Comparison of ENCODE assay signal across 14 mouse cellular contexts in the genomic region with DNA sequence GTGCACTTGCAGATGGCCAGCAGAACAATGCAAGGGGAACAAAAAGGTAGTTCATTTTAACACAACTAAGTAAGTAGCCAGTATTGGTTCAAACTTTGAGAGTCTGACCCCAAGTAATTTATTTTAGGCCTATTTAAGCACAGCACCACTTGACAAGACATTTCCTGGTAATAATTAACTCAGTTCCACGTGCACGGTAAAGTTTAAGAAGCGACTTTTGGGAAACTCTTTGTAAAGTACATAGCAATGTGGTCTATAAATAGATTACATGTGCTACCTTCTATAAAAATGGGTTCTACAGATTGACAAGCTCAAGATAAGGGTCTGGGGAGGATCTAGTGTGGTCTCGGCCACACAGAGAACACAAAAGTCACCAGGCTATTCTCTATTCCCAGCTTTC. TPM values are rescaled to one million over a fixed set of nuclear protein-coding genes. Genes with fewer than 3 reads are reported as not detected.
A peak's percentile ranks its signal among the peaks of the same experiment; 100 is the strongest.
DNase-seq lines count a peak whose midpoint lies in the region; ATAC-seq lines count a peak whose summit lies in the region.
"Had no signal": no experiment of that assay in that cellular context is flagged by ENCODE, and none has a peak within 500 bp of the region (broad histone marks: within the 10 kb centered on the region; RNA-seq: fewer than 3 reads in every experiment).

No protein-coding gene starts in this region.

- no peak for DNase-seq in heart, postnatal 25 days (ENCODE audit: low spot score)
- DNase-seq in midbrain, embryonic 10.5 days (ENCODE audit: low spot score): no peak
- peak; percentile 25 for DNase-seq in kidney, postnatal 14 days
- no peak for DNase-seq in spleen, postnatal 10 days (ENCODE audit: low spot score in 2 of 2)
- DNase-seq: adrenal gland, adult 2 months; cerebellum, postnatal 14 days; forebrain, postnatal 0 days; lung, adult 2 months; spleen, adult 18-20 months had no signal

- no peaks in the 10 kb centered on the region for H3K27me3 ChIP-seq in heart, embryonic 16.5 days (ENCODE audit: control insufficient read depth, insufficient read depth, low read length)
- H3K27me3 ChIP-seq in midbrain, embryonic 10.5 days (ENCODE audit: low read depth, poor library complexity, severe bottlenecking): no peaks in the 10 kb centered on the region
- no peaks in the 10 kb centered on the region for H3K27me3 ChIP-seq in midbrain, embryonic 13.5 days
- H3K27me3 ChIP-seq in stomach, embryonic 15.5 days (replicated peaks): no peaks in the 10 kb centered on the region

- no peaks in the 10 kb centered on the region for H3K9me3 ChIP-seq in heart, embryonic 16.5 days (replicated peaks; ENCODE audit: control insufficient read depth, low read length)
- no peaks in the 10 kb centered on the region for H3K9me3 ChIP-seq in midbrain, embryonic 10.5 days (replicated peaks)
- no peaks in the 10 kb centered on the region for H3K9me3 ChIP-seq in midbrain, embryonic 13.5 days
- no peaks in the 10 kb centered on the region for H3K9me3 ChIP-seq in stomach, embryonic 15.5 days

- ATAC-seq in heart, embryonic 16.5 days (replicated peaks; ENCODE audit: extremely low read depth, insufficient read depth, low FRiP score): no peak
- ATAC-seq in midbrain, embryonic 13.5 days: no peak
- ATAC-seq in stomach, embryonic 15.5 days (ENCODE audit: insufficient read depth, low FRiP score, low read depth): peak; percentile 48; the same call in 1 of the 2 replicates
- no peak for ATAC-seq in erythroid progenitor cell, adult 5-6 weeks (replicated peaks; ENCODE audit: low FRiP score, poor library complexity, severe bottlenecking)
- ATAC-seq: forebrain, postnatal 0 days; inflammation-experienced regulatory T-cells, adult 6 months had no signal

- no peak overlapping the region for H3K4me2 ChIP-seq in heart, embryonic 16.5 days (ENCODE audit: low read depth, low read length)
- H3K4me2 ChIP-seq in midbrain, embryonic 13.5 days (replicated peaks): no peak overlapping the region
- H3K4me2 ChIP-seq in stomach, embryonic 15.5 days: peak overlapping the region; percentile 9; the same call in 1 of the 2 replicates

- WGBS in heart, embryonic 16.5 days: 20% methylated on average over 4 of the region's 4 CpGs
- WGBS in midbrain, embryonic 10.5 days: 76% methylated on average over 4 of the region's 4 CpGs
- WGBS in midbrain, embryonic 13.5 days: 76% methylated on average over 4 of the region's 4 CpGs
- WGBS in stomach, embryonic 15.5 days: 26% methylated on average over 4 of the region's 4 CpGs

- no peak overlapping the region for H3K4me3 ChIP-seq in heart, embryonic 16.5 days (ENCODE audit: low read length)
- H3K4me3 ChIP-seq in midbrain, embryonic 10.5 days: no peak overlapping the region
- H3K4me3 ChIP-seq in midbrain, embryonic 13.5 days (replicated peaks): no peak overlapping the region
- H3K4me3 ChIP-seq in stomach, embryonic 15.5 days (replicated peaks): no peak overlapping the region

- intact Hi-C loops in heart, postnatal 25 days (cut with DNase I): no loop called here

- peaks cover 39% of the 10 kb centered on the region for H3K4me1 ChIP-seq in heart, embryonic 16.5 days (ENCODE audit: control insufficient read depth, insufficient read depth, low read length)
- H3K4me1 ChIP-seq in midbrain, embryonic 10.5 days: peaks cover 60% of the 10 kb centered on the region
- H3K4me1 ChIP-seq in midbrain, embryonic 13.5 days (replicated peaks): peaks cover 20% of the 10 kb centered on the region
- peaks cover 28% of the 10 kb centered on the region for H3K4me1 ChIP-seq in stomach, embryonic 15.5 days

- peak overlapping the region; percentile 95 for H3K27ac ChIP-seq in heart, embryonic 16.5 days (ENCODE audit: low read length)
- peak overlapping the region; percentile 82 for H3K27ac ChIP-seq in midbrain, embryonic 10.5 days (replicated peaks)
- no peak overlapping the region for H3K27ac ChIP-seq in midbrain, embryonic 13.5 days
- peak overlapping the region; percentile 97 for H3K27ac ChIP-seq in stomach, embryonic 15.5 days

- peak overlapping the region; percentile 22 for H3K9ac ChIP-seq in heart, embryonic 16.5 days (ENCODE audit: low read length)
- no peak overlapping the region for H3K9ac ChIP-seq in midbrain, embryonic 13.5 days (replicated peaks)
- no peak overlapping the region for H3K9ac ChIP-seq in stomach, embryonic 15.5 days
- H3K9ac ChIP-seq: forebrain, postnatal 0 days had no signal

- H3K36me3 ChIP-seq in heart, embryonic 16.5 days (ENCODE audit: control insufficient read depth, insufficient read depth): no peaks in the 10 kb centered on the region
- no peaks in the 10 kb centered on the region for H3K36me3 ChIP-seq in midbrain, embryonic 10.5 days
- H3K36me3 ChIP-seq in midbrain, embryonic 13.5 days: no peaks in the 10 kb centered on the region
- H3K36me3 ChIP-seq in stomach, embryonic 15.5 days: no peaks in the 10 kb centered on the region

RNA-seq across cellular contexts. Expression of a gene that starts 4.6 kb away (rescaled TPM):
- polyA plus RNA-seq in heart, embryonic 16.5 days (2015; fragmentation: Nextera tagmentation; extraction: Ambion mirVana): 135 and 139 TPM in 2 replicates
- total RNA-seq in heart, postnatal 25 days (2021): 100 to 1,000 TPM; 225 to 270 TPM
- polyA plus RNA-seq in midbrain, embryonic 10.5 days (2016; fragmentation: Nextera tagmentation; extraction: Ambion mirVana): 279 and 293 TPM in 2 replicates
- 238 and 239 TPM in 2 replicates for polyA plus RNA-seq in midbrain, embryonic 13.5 days (2015; fragmentation: Nextera tagmentation; extraction: Ambion mirVana)
- 239 and 240 TPM in 2 replicates for polyA plus RNA-seq in stomach, embryonic 15.5 days (2015; fragmentation: Nextera tagmentation; extraction: Ambion mirVana)
- total RNA-seq in erythroid progenitor cell, adult 5-6 weeks (2015; ENCODE audit: low replicate concordance): 215 and 258 TPM in 2 replicates
- 202 and 252 TPM in 2 replicates for total RNA-seq in erythroid progenitor cell, adult 5-6 weeks (2017; ENCODE audit: low replicate concordance)

RNA-seq across cellular contexts. Expression of a gene that starts 15.0 kb away (rescaled TPM):
- polyA plus RNA-seq in heart, embryonic 16.5 days (2015; fragmentation: Nextera tagmentation; extraction: Ambion mirVana): 5.8 and 11.1 TPM in 2 replicates
- 1 to 10 TPM; 1.5 to 2.2 TPM for total RNA-seq in heart, postnatal 25 days (2021)
- polyA plus RNA-seq in midbrain, embryonic 10.5 days (2016; fragmentation: Nextera tagmentation; extraction: Ambion mirVana): 3.5 and 4.0 TPM in 2 replicates
- polyA plus RNA-seq in midbrain, embryonic 13.5 days (2015; fragmentation: Nextera tagmentation; extraction: Ambion mirVana): 1.9 and 2.3 TPM in 2 replicates
- 6.2 and 6.6 TPM in 2 replicates for polyA plus RNA-seq in stomach, embryonic 15.5 days (2015; fragmentation: Nextera tagmentation; extraction: Ambion mirVana)
- total RNA-seq in erythroid progenitor cell, adult 5-6 weeks (2015; ENCODE audit: low replicate concordance): 4.3 and 8.8 TPM in 2 replicates
- total RNA-seq in erythroid progenitor cell, adult 5-6 weeks (2017; ENCODE audit: low replicate concordance): 5.4 and 19.4 TPM in 2 replicates

RNA-seq across cellular contexts. Expression of a gene that starts 21.3 kb away (rescaled TPM):
- polyA plus RNA-seq in heart, embryonic 16.5 days (2015; fragmentation: Nextera tagmentation; extraction: Ambion mirVana): 281 and 288 TPM in 2 replicates
- 1,000 to 10,000 TPM; 1,337 to 1,520 TPM for total RNA-seq in heart, postnatal 25 days (2021)
- 85.1 and 94.5 TPM in 2 replicates for polyA plus RNA-seq in midbrain, embryonic 10.5 days (2016; fragmentation: Nextera tagmentation; extraction: Ambion mirVana)
- 69.4 and 71.6 TPM in 2 replicates for polyA plus RNA-seq in midbrain, embryonic 13.5 days (2015; fragmentation: Nextera tagmentation; extraction: Ambion mirVana)
- 175 and 195 TPM in 2 replicates for polyA plus RNA-seq in stomach, embryonic 15.5 days (2015; fragmentation: Nextera tagmentation; extraction: Ambion mirVana)
- total RNA-seq in erythroid progenitor cell, adult 5-6 weeks (2015; ENCODE audit: low replicate concordance): 34.2 and 61.2 TPM in 2 replicates
- 10.6 and 14.1 TPM in 2 replicates for total RNA-seq in erythroid progenitor cell, adult 5-6 weeks (2017; ENCODE audit: low replicate concordance)

RNA-seq across cellular contexts. Expression of a gene that starts 29.9 kb away (rescaled TPM):
- 12.3 and 17.4 TPM in 2 replicates for polyA plus RNA-seq in heart, embryonic 16.5 days (2015; fragmentation: Nextera tagmentation; extraction: Ambion mirVana)
- total RNA-seq in heart, postnatal 25 days (2021): 10 to 100 TPM; 28.9 to 30.7 TPM
- polyA plus RNA-seq in midbrain, embryonic 10.5 days (2016; fragmentation: Nextera tagmentation; extraction: Ambion mirVana): 3.1 and 3.7 TPM in 2 replicates
- polyA plus RNA-seq in midbrain, embryonic 13.5 days (2015; fragmentation: Nextera tagmentation; extraction: Ambion mirVana): 4.5 and 5.8 TPM in 2 replicates
- 340 and 467 TPM in 2 replicates for polyA plus RNA-seq in stomach, embryonic 15.5 days (2015; fragmentation: Nextera tagmentation; extraction: Ambion mirVana)
- not detected in 2 replicates for total RNA-seq in erythroid progenitor cell, adult 5-6 weeks (2015; ENCODE audit: low replicate concordance)
- total RNA-seq in erythroid progenitor cell, adult 5-6 weeks (2017; ENCODE audit: low replicate concordance): 0.91 and 1.5 TPM in 2 replicates

RNA-seq across cellular contexts. Expression of a gene that starts 36.4 kb away (rescaled TPM):
- 34.7 and 41.0 TPM in 2 replicates for polyA plus RNA-seq in heart, embryonic 16.5 days (2015; fragmentation: Nextera tagmentation; extraction: Ambion mirVana)
- 10 to 100 TPM; 22.1 to 22.9 TPM for total RNA-seq in heart, postnatal 25 days (2021)
- polyA plus RNA-seq in midbrain, embryonic 10.5 days (2016; fragmentation: Nextera tagmentation; extraction: Ambion mirVana): 57.6 and 62.3 TPM in 2 replicates
- 52.7 and 56.7 TPM in 2 replicates for polyA plus RNA-seq in midbrain, embryonic 13.5 days (2015; fragmentation: Nextera tagmentation; extraction: Ambion mirVana)
- polyA plus RNA-seq in stomach, embryonic 15.5 days (2015; fragmentation: Nextera tagmentation; extraction: Ambion mirVana): 38.7 and 40.1 TPM in 2 replicates
- 8.3 and 12.2 TPM in 2 replicates for total RNA-seq in erythroid progenitor cell, adult 5-6 weeks (2015; ENCODE audit: low replicate concordance)
- total RNA-seq in erythroid progenitor cell, adult 5-6 weeks (2017; ENCODE audit: low replicate concordance): 4.8 and 5.5 TPM in 2 replicates
